Mouse (Mus musculus): ENCODE measurements around the gene Bysl.

DNA sequence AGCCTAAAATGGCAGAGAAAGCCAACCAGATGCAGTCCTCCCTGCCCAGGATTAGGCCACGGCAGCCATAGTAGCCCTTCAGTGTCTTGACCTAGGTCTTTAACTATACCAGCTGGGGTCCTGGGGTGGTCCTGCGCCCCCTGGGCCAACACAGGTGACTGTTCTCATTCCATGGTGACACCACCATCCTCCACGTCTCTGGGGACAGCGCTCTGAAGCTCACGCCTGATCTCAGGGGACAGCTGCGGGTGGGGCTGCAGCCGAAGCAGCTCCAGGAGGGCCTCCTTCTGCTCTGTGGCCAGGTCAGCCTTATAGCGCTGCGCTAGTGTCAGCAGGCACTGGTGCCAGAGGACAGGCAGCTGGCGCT is 9.9 kb downstream of the Bysl start:
- TF ChIP-seq TAL1 (IDR thresholded peaks at IDR 0.05; ENCODE audit: low read length) (no peak), GATA1 (IDR thresholded peaks at IDR 0.05; ENCODE audit: low read length) (no peak)
